Mouse (Mus musculus) heart, postnatal 10 days (tissue): ENCODE results near the gene Zfp560. TPM values are rescaled to one million over a fixed set of nuclear protein-coding genes. Genes with fewer than 3 reads are reported as not detected.
"Not testable (repeated sequence)": the region's sequence is repeated elsewhere in the genome, so short reads cannot be mapped to it uniquely, and the experiment has no call there.

Source experiments
- DNase-seq, 2 experiments: peaks; one replicate each; pipeline ENCODE4 v3.0.0; 2021
- intact Hi-C: fragments of 180-260 bp; cut with DNase I; formaldehyde crosslinking; loops from one replicate; pipeline ENCODE4 v1.15.1; 2025
- total RNA-seq, 2 experiments: library from RNA; stranded (reverse); gene quantifications; 2 replicates each; pipeline ENCODE4 v1.2.3; 2021

Zfp560 gene
- 10 to 100 TPM; 13.2 to 15.2 TPM for total RNA-seq

DNA sequence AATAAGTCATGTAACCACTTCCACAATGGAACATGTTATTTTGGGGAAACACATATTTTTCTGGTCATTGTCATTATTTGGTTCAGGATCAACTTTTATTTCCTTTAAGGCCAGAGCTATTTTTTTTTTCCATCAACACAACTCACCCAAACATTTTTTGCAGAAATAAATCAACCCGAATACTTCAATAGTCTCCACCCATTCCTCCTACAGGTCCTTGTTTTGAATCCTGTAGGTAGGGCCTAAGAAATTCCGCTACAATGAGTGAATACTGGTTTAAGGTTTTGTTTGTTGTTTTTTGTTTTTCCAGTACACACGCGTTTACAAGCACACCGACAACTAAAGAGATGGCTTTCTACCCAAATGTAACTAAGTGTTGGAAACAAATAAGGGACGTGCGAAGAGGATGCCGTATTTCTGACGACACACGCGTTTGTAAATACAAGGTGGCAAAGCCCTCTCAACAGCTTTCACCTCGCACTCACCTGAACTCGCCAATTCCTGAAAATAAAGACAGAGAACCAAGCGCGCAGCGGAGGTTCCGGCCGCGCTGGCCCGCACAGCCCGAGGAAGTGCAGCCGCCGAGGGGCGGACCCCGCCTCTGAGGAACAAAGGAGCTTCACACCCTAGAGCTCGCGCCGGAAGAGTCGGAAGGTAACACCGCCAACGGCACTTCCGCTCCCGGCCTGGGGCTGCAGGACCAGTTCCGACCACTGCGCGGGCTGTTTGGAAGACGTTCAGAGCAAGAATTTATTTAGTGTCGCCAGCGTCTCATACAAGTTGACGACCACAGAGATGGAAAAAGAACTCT lies at the start of gene Zfp560:
Gene Zfp560, minus strand, starts transcription at position 646 of the 811 bp plus-strand sequence.
- peak; percentile 94 to 96 for DNase-seq
- intact Hi-C loops = loop anchor here (5.0 kb wide), 1 partner anchor 73 kb away; no protein-coding TSS in a partner anchor

GRCm38 (mm10) chr9:20430004-20430403 lies 45.0 kb upstream of the Zfp560 start:
- intact Hi-C loops = no loop called here
- no peak for DNase-seq

DNA sequence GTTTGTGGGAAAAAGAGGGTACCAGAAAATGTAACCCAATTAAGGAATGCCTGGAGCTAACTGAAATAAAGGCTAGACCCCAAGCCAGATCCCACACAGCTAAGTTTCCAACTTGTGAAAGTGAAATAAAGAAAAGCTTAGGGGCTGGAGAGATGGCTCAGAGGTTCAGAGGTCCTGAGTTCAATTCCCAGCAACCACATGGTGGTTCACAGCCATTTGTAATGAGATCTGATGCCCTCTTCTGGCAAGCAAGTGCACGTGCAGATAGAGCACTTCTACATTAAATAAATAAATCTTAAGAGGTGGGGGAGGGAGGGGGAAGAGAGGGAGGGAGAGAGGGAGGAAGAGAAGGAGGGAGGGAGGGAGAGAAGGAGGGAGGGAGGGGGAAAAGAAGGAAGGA lies 26.5 kb upstream of the Zfp560 start:
- intact Hi-C loops = no loop called here
- DNase-seq = no peak

- intact Hi-C loops = no loop called here
- no peak for DNase-seq
Observed at GRCm38 (mm10) chr9:20409319-20409718, 24.3 kb upstream of the Zfp560 start.

- DNase-seq = no peak
- intact Hi-C loops = loop anchor here (5.0 kb wide), 1 partner anchor 72 kb away; no protein-coding TSS in a partner anchor
Observed at GRCm38 (mm10) chr9:20385343-20385703, 346 bp upstream of the Zfp560 start.

GRCm38 (mm10) chr9:20383659-20384058 lies 1.3 kb downstream of the Zfp560 start:
- no peak for DNase-seq
- intact Hi-C loops = no loop called here

- DNase-seq = no peak
- intact Hi-C loops = no loop called here
Observed at GRCm38 (mm10) chr9:20374712-20375111, 10.3 kb downstream of the Zfp560 start.

- intact Hi-C loops = no loop called here
- peak in 1 of 2 experiments; percentile 5 for DNase-seq
Observed at GRCm38 (mm10) chr9:20367311-20367710, 17.7 kb downstream of the Zfp560 start.

- no peak for DNase-seq
- intact Hi-C loops = no loop called here
Observed at GRCm38 (mm10) chr9:20348501-20348900, 36.5 kb downstream of the Zfp560 start.

- intact Hi-C loops = no loop called here
- DNase-seq = no peak
Observed at GRCm38 (mm10) chr9:20335994-20336393, 49.0 kb downstream of the Zfp560 start, which contains the start of gene Olfr18. Olfr18 (minus strand) TSS chr9:20336094.

DNA sequence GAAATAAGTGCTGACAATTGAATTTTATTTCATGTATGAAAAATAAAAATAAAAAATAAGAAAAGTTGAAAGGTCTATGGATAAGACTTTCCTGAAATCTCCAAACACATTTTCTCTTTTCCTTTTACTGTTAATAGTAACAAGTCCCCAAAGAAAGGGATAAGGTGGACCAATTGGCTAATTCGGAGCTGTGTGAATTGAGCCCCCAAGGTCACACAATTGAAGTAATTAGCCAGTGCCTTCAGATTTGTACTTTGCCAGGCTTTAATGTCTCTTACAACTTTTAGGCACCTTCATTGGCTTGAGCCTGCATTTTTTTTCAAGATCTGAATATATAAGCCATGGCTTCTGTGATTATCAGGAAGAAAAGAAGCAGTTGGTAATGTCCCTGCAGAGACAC lies 86.7 kb downstream of the Zfp560 start, which contains the start of gene Olfr873:
Gene Olfr873, plus strand, starts transcription at position 301 of the 400 bp plus-strand sequence.
- DNase-seq = no peak

GRCm38 (mm10) chr9:20295562-20295961 lies 89.4 kb downstream of the Zfp560 start:
- intact Hi-C loops, DNase-seq: not testable (repeated sequence)

More for the DNA sequence above, 86.7 kb downstream of the Zfp560 start, which contains the start of gene Olfr873:
- intact Hi-C loops = no loop called here

Other genes with a start within 250 kb of the Zfp560 start
- gene Olfr870, start 211.1 kb downstream of the Zfp560 start, total RNA-seq = not detected
- not detected for gene Olfr871, start 173.0 kb downstream of the Zfp560 start, total RNA-seq
- gene Olfr872, start 148.1 kb downstream of the Zfp560 start, total RNA-seq = not detected
- gene Olfr39, start 102.8 kb downstream of the Zfp560 start, total RNA-seq = not detected
- not detected for gene Olfr873, start 86.6 kb downstream of the Zfp560 start, total RNA-seq
- gene Olfr18, start 49.1 kb downstream of the Zfp560 start, total RNA-seq = under 1 TPM in 1 of 2 experiments, not detected in 1; 0.10 TPM
- 10 to 100 TPM; 17.1 to 18.2 TPM for gene Zfp26, start 75.0 kb upstream of the Zfp560 start, total RNA-seq
- gene Zfp426, start 107.6 kb upstream of the Zfp560 start, total RNA-seq = 10 to 100 TPM; 11.6 to 11.8 TPM
- 10 to 100 TPM; 40.1 to 48.1 TPM for gene Zfp266, start 136.2 kb upstream of the Zfp560 start, total RNA-seq
- 10 to 100 TPM in 1 of 2 experiments, 1 to 10 TPM in 1; 9.5 to 12.1 TPM for gene Zfp846, start 196.1 kb upstream of the Zfp560 start, total RNA-seq